Mouse (Mus musculus) embryo, embryonic 11.5 days (tissue): ENCODE data around the gene Ctnna3.
"Not testable (repeated sequence)": the region's sequence is repeated elsewhere in the genome, so short reads cannot be mapped to it uniquely, and the experiment has no call there.

Experiments used
- DNase-seq: peaks from one replicate; pipeline ENCODE4 v3.0.0-alpha.2; 2012; ENCODE audit warnings: low read depth, low spot score

Ctnna3 gene

GRCm38 (mm10) chr10:64181696-64182095 lies 751.8 kb downstream of the Ctnna3 start:
- DNase-seq = no peak

DNA sequence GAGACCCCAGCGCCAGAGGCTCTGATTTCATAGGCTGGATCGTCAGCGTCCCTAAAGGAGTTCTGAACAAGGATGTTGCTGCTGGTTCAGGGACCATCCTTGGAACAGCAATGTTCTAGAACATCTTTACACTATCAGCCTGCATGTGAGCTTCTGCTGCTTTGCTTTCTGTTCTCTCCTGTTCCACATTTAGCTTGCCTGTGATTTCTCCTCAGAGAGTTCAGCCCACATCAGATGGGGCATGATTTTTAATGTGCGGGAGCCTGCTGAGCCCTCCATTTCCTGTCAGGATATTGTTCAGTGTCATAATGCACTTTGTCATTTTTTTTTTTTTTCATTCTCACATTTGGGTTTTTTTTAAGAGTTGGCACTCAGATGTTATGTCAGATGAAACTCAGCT lies 752.8 kb downstream of the Ctnna3 start:
- DNase-seq = no peak

- DNase-seq = no peak
These were observed 758.1 kb downstream of the Ctnna3 start for GRCm38 (mm10) chr10:64188046-64188445.

DNA sequence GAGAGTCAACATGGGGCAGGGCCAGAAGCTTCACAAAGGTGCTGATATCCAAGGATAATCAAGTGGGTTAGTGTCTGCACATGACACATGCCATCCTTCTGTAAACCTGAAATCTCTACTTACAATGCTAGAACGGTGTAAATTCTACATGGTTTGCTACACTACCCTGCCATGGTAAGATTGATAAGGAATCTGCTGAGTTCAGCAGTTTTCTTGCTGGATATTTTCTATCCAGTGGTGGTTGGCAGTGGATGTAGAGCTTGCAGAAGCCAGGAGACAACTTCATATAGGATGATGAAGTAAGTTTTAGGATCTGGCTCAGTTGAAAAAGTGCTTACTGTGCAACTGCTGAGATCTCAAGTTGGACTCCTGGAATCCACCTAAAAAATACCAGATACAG lies 767.7 kb downstream of the Ctnna3 start:
- no peak for DNase-seq

DNA sequence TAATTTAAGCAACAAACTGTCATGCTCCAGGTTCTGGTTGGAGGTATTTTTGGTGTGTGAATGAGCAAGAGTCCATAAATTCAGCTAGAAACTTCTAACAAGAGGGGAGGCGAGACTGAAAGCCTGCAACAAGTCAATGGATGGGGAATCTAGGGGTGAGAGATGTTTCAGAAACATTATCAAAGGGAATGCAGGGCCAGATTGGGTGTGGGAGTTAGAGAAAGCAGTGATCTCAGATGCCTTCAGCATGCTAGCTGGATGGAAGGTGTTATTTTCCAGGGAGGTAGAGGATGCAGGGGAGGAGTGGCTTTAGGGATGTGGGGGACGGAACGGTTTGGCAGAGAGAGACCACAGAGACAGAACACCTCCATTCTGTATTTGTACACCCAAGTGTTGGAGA lies 785.7 kb downstream of the Ctnna3 start:
- no peak for DNase-seq

DNA sequence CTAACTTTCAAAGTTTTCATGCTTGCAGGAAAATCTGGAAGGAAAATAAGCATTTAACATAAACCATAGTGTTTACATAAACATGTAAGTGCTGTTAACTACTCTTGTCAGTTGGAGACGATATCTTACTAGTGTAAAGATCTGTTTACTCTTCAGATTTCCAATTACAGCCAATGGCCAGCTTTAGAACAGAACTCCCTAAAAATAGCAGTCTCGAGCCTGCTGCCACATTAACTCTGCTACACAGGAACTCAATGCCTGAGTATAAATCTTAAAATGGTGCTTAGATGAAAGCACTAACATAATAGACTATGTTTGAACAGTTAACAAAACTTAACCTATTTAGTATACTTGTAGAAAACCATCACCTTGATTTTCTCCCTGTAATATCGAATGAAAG lies 793.1 kb downstream of the Ctnna3 start:
- DNase-seq = no peak

DNA sequence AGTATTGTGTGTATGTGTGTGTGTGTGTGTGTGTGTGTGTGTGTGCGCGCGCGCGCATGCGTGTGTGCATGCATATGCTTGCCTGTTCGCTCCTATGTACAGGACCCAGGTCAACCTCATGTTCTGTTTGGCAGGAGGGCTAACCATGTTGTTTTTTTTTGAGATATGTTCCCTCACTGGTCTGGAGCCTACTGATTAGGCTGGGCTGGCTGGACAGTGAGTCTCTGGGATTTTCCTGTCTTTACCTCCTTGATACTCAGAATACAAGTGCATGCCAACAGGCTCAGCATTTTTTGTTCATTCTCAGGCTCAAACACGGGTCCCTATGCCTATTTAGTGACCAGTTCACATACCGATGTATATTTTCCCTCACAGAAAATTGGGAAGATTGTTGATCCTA lies 794.1 kb downstream of the Ctnna3 start:
- DNase-seq = no peak

DNA sequence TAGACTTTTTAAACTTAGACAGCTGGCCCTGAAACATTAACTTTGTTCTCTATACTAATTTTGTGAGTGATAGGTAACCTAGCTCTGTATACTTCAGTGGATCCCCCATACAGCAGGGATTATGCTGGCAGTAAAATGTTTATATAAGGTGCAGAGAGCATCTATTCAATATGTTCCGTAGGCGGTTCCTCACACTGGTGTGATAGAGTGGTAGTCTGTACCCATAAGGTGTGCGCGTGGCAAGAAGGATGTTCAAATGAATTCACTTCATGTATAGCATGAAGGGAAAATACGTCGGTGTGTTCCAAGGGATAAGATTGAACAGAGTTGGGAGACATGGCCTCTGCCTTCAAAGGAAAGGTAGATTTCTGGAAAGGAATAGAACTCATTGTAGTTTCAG lies 794.5 kb downstream of the Ctnna3 start:
- no peak for DNase-seq

DNA sequence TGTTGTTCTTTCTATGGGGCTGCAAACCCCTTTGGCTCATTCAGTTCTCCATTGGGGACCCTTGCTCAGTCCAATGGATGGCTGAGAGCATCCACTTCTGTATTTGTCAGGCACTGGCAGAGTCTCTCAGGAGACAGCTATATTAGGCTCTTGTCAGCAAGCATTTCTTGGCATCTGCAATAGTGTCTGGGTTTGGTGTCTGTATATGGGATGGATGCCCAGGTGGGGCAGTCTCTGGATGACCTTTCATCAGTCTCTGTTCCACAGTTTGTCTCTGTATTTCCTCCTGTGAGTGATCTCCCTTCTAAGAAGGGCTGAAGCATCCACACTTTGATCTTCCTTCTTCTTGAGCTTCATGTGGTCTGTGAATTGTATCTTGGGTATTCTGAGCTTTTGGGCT lies 795.9 kb downstream of the Ctnna3 start:
- not testable (repeated sequence) for DNase-seq

DNA sequence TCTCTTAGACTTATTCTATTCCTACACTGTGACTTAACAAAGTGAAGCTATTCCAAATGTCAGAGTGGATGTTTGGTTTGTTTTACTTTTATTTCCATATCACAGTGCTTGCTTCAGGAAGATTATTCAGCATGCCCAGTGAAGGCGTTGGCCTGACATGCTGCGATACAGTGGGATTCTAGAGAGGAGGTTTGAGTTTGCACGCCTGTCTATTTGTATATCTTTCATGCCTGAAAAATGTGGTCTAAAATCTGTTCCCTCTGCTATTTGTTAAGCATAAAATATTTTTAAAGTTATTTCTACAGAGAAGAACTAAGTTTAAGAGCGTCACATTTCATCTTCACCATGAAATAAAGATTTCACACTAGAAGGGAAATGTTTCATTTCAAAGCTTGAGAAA lies 813.5 kb downstream of the Ctnna3 start:
- no peak for DNase-seq

DNA sequence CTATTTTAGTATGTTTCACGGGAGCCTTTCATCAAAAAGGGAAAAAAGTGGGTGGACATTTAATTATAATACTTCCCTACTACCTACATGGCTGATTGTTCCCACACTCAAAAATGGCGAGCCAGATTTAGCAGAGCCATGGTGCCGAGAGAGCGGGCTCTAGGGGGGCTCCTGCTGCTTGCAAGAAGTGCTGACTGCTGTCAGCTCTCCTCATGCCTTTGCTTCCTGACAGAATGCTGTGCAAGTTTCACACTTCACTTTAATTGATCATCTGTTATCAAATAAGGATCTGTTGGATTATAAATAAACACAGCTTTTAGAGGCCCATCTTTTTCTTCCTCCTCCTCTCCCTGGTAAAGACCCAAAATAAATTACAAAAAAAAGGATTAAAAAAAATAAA lies 838.3 kb downstream of the Ctnna3 start:
- no peak for DNase-seq

GRCm38 (mm10) chr10:64275143-64275542 lies 845.2 kb downstream of the Ctnna3 start:
- no peak for DNase-seq

GRCm38 (mm10) chr10:64278836-64279235 lies 848.9 kb downstream of the Ctnna3 start:
- no peak for DNase-seq

DNA sequence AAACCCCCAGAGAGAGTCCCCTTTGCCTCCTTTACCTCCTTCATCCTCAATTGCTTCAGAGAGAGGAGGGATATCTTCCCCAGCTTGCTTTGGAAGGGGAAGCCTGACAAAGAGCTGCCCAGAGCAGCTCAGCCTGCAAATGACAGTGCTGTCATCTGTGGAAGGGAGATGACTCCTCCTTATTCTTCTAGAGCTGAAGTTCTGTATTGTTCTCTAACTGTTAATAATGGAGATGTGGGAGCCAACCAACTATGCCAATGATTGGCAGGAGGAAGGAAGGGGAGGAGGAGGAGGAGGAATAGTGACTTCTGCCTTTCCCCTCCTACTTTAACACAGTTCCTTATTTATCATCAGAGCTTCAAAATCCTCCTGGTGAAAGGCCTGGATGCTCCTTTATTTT lies 875.9 kb downstream of the Ctnna3 start:
- DNase-seq = no peak

DNA sequence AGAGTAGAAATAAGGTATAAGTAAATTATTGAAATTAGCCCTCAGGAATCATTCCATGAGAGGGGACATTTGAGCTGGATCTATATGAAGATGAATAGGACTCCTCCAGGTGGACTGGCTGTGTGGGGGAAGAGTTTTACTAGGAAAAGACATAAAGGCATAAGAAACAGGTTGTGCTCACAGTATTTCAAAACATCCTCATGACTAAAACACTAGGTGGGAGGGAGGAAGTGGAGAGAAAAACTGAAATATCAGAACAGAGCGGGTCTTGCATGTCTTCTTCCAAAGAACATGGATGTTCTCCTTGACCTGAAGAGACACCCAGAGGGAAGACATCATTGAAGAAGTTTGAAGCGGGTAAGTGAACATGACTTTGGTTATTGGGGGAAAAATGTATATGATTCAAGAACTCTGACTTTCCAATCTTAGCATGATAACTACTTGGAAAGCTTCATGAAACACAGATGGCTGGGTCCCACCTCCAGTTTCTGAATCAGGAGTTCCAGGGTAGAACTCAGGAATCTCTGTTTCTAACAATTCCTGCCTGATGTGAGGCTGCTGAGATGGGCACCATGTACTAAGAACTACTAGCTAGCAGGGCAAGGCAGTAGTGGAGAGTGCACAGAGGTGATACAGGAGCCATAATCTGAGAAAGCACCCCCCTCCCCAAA lies 881.9 kb downstream of the Ctnna3 start:
- no peak for DNase-seq

DNA sequence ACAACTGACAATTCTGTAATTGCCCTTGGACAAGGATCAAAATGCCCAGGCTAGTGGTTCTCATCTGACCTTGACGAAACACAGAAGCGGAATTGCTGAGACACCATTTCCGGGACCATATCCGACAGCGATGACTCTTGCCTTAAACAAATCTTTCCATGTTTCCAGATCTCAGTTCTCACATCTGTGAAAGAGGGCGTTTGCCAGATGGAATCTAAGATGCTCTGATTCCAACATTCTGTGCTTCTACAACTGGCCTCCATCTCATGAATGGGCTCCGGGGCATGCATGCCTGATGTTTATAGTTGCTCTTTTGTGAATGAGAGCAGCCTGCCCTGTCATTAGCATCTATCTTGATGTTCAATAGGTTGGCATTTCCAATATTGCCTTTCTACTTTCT lies 890.4 kb downstream of the Ctnna3 start:
- DNase-seq = no peak

DNA sequence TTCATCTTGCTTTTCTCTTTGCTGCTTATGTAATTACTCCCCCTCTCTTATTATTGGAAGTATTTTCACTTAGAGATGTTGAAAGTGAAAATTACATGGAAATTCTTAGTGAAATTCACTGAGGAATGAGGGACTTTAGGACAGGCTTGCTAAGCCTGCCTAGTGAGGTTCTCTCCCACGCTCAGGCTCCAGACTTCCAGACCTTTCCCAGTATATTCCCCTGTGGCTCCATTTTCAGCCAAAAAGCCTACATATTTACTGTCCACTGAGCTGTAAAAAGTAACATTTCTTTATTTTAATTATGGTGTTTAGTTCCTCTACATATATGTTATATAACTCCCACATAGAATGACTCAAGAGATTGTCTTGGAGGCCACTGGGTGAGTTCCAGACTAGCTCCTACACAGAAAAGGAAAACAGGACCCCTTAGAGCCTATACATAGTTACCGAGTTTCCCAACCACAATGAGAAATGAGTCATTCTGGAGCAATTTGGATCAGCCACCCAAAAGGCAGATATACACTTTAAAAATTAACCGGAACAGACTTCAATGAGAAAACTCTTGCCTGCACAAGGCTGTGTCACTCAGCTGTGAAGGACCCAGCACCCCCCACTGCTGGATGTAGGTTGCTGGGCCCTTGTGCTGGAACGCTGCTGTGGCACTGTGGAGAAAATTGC lies 912.9 kb downstream of the Ctnna3 start:
- DNase-seq = no peak

- no peak for DNase-seq
These were observed 943.4 kb downstream of the Ctnna3 start for GRCm38 (mm10) chr10:64373288-64373687.

DNA sequence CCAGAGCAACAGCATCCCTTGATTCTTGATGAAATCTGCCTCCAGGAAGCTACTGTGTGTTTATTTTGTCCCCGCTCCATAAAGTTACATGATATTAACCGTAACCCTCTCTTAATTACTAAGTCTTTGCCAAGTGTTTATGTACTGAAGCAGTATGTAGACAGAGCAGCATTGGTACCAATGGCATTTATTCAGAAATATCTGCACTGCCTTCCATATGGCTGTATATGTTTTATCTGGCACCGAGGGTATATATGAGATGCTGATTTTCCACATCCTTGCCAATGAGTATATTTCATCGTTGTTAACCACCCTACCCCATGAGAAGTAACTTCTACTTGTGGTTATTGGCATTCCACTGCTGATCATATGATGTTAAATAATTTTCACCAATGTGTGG lies 947.9 kb downstream of the Ctnna3 start:
- DNase-seq = no peak

GRCm38 (mm10) chr10:64396579-64396978 lies 966.7 kb downstream of the Ctnna3 start:
- no peak for DNase-seq

DNA sequence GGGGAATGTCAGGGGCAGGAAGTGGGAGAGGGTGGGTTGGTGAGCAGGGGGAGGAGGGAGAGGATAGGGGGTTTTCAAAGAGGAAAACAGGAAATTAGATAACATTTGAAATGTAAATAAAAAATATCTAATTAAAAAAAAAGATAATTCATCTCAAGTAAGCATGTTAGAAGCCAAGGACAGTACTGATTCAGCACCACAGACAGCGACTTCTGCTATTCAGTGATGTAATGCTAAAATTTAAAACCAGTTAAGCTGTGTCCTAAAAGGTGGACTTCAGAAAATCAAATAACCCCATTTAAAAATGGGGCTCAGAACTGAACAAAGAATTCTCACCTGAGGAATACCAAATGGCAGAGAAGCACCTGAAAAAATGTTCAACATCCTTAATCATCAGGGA lies 988.5 kb downstream of the Ctnna3 start:
- peak; percentile 20 for DNase-seq

DNA sequence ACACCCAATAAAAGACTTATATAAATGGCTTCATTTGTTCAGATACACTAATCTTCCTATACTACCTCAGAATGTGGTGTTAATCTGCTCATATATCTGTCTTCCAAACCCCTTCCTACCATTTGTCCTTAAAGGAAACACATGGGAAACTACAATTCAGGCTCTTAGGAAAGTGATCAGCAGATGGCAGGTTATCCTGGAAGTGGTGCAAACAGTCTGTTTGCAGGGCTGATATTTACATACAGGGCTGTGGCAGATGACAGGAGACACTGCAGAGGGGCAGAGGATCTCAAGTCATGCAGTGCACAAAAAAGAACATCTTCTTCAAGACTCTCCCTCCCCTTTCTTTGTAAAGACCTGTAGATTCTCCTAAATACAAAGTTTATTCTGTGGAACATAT lies 1008.8 kb downstream of the Ctnna3 start:
- no peak for DNase-seq

- no peak for DNase-seq
These were observed 1018.7 kb downstream of the Ctnna3 start for GRCm38 (mm10) chr10:64448624-64449023.

GRCm38 (mm10) chr10:64483281-64483680 lies 1053.4 kb downstream of the Ctnna3 start:
- no peak for DNase-seq
